Mouse (Mus musculus) frontal cortex, postnatal 25 days (tissue): ENCODE measurements around the gene Chp1.
A peak's percentile ranks its signal among the peaks of the same experiment; 100 is the strongest.
"Not testable (repeated sequence)": the region's sequence is repeated elsewhere in the genome, so short reads cannot be mapped to it uniquely, and the experiment has no call there.

Source experiments
- DNase-seq, 2 experiments: peaks; one replicate each; pipeline ENCODE4 v3.0.0; 2022; ENCODE audit warnings: low spot score in 2 of 2

Chp1 gene

GRCm38 (mm10) chr2:119565284-119565683 lies 17.8 kb downstream of the Chp1 start:
- no peak for DNase-seq

GRCm38 (mm10) chr2:119566182-119566855 lies 18.8 kb downstream of the Chp1 start:
- DNase-seq, result no peak

- no peak for DNase-seq
These were observed 25.0 kb downstream of the Chp1 start for GRCm38 (mm10) chr2:119572471-119572870.

- DNase-seq, result no peak
These were observed 34.1 kb downstream of the Chp1 start for GRCm38 (mm10) chr2:119581571-119581970.

GRCm38 (mm10) chr2:119583439-119583838 lies 35.9 kb downstream of the Chp1 start:
- DNase-seq, result no peak

GRCm38 (mm10) chr2:119584282-119584681 lies 36.8 kb downstream of the Chp1 start:
- no peak for DNase-seq

GRCm38 (mm10) chr2:119587383-119587782 lies 39.9 kb downstream of the Chp1 start:
- DNase-seq, result peak; percentile 24 to 25

- no peak for DNase-seq
These were observed 43.8 kb downstream of the Chp1 start for GRCm38 (mm10) chr2:119591247-119591646.

- DNase-seq, result no peak
These were observed 46.2 kb downstream of the Chp1 start for GRCm38 (mm10) chr2:119593765-119594112.

GRCm38 (mm10) chr2:119594113-119594981 lies 46.9 kb downstream of the Chp1 start:
- DNase-seq, result peak; percentile 92 to 97

GRCm38 (mm10) chr2:119595308-119595707 lies 47.8 kb downstream of the Chp1 start:
- no peak for DNase-seq

GRCm38 (mm10) chr2:119596781-119597330 lies 49.4 kb downstream of the Chp1 start:
- DNase-seq, result no peak

GRCm38 (mm10) chr2:119601027-119601426 lies 53.5 kb downstream of the Chp1 start:
- no peak for DNase-seq

GRCm38 (mm10) chr2:119601575-119601974 lies 54.1 kb downstream of the Chp1 start:
- DNase-seq, result not testable (repeated sequence)

GRCm38 (mm10) chr2:119602488-119602887 lies 55.0 kb downstream of the Chp1 start:
- no peak for DNase-seq

GRCm38 (mm10) chr2:119603909-119604308 lies 56.4 kb downstream of the Chp1 start:
- no peak for DNase-seq

GRCm38 (mm10) chr2:119605361-119605973 lies 58.0 kb downstream of the Chp1 start:
- DNase-seq, result no peak

GRCm38 (mm10) chr2:119607023-119607422 lies 59.5 kb downstream of the Chp1 start:
- no peak for DNase-seq

GRCm38 (mm10) chr2:119617841-119618198 lies 70.3 kb downstream of the Chp1 start:
- no peak for DNase-seq

- DNase-seq, result peak; percentile 82 to 87
These were observed 70.9 kb downstream of the Chp1 start, which contains the start of the genes Nusap1 and Oip5 for GRCm38 (mm10) chr2:119618199-119618982. Gene Nusap1, plus strand, starts transcription at chr2:119618298. Gene Oip5, minus strand, starts transcription at chr2:119618469.

GRCm38 (mm10) chr2:119619002-119619401 lies 71.5 kb downstream of the Chp1 start:
- DNase-seq, result not testable (repeated sequence)
